Mouse (Mus musculus) left cerebral cortex, postnatal 36 days (tissue): ENCODE measurements around the gene Bax. TPM values are rescaled to one million over a fixed set of nuclear protein-coding genes. Genes with fewer than 3 reads are reported as not detected.
"Not testable (repeated sequence)": the region's sequence is repeated elsewhere in the genome, so short reads cannot be mapped to it uniquely, and the experiment has no call there.

Experiments used
- DNase-seq, 2 experiments: peaks; one replicate each; pipeline ENCODE4 v3.0.0; 2021 to 2022; ENCODE audit warnings: low spot score in 2 of 2, mixed read lengths in 1 of 2
- intact Hi-C: fragments of 180-260 bp; cut with DNase I; formaldehyde crosslinking; loops from one replicate; pipeline ENCODE4 v1.15.1; 2025
- total RNA-seq, 2 experiments: library from RNA; stranded (reverse); gene quantifications; 2 replicates each; pipeline ENCODE4 v1.2.3; 2021

The Bax gene
- total RNA-seq, 2 experiments from 2014 or later, result 63.6 to 64.0 TPM

DNA sequence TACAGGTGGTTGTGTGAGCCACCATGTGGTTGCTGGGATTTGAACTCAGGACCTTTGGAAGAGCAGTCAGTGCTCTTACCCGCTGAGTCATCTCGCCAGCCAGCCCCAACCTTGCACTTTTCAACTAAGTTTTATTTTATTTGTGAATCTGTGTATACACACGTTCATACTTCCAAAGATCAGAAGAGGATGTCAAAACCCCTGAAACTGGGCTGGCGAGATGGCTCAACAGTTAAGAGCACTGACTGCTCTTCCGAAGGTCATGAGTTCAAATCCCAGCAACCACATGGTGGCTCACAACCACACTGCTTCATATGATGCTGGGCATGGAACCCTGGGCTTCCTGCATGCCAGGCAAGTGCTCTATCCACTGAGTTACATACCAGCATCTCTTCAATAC lies 18.3 kb upstream of the Bax start:
- DNase-seq, intact Hi-C loops: not testable (repeated sequence)

DNA sequence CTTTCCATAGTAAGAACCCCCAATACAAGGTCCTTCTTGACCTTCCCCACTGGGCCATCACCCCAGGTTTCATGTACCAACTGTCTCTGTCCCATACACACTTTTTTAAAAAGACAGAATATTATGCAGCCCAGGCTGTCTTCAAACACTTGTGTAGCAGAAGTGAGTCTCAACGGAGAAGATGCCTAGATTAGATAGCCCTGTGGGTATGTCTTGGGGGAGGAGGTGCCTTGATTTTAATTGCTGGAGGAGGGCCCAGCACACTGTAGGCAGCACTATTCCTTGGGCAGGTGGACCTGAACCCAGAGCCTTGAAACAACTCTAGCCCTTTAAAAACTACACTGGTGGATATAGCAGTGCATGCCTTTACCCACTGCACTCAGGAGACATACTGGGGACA lies 15.5 kb upstream of the Bax start:
- DNase-seq, result no peak
- intact Hi-C loops, result no loop called here

DNA sequence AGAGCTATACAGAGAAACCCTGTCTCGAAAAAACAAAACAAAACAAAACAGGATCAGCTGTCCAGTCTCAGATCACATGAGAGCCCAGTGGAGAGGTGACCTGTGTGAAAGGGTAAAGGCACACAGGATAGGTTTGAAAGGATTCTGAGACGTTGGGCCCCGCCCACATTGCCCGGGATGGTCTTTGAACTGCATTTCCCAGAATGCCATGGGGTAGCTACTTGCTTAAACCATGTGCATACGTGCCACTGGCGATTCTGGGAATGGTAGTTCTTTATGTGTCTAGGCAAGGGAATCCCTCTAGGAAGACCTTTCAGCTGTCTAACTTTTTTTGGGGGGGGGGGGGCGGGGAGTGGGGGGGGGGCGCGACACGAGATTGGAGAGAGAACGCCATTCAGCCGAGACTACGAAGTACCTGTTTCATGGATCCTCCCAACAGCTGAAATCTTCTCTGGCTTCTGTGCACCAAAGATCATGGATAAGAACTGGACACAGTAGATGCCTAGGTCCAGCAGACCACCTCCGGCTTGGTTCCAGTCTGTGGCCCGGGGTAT lies 14.8 kb upstream of the Bax start, which contains the start of gene Tulp2:
Gene Tulp2 (plus strand): TSS at position 504 of the 554 bp plus-strand sequence.
- peak; percentile 45 to 48 for DNase-seq
- intact Hi-C loops, result no loop called here

DNA sequence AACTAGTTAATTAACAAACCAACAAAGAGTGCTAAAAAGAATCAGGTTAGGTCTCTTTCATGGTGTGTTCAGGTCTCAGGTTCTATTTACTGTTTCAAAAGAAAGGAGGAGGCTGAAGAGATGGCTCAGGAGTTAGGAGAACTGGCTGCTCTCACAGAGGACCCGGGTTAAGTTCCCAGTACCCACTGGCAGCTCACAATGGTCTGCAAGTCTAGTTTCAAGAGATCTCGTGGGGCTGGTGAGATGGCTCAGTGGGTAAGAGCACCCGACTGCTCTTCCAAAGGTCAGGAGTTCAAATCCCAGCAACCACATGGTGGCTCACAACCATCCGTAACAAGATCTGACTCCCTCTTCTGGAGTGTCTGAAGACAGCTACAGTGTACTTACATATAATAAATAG lies 13.6 kb upstream of the Bax start:
- DNase-seq, intact Hi-C loops: not testable (repeated sequence)

- intact Hi-C loops, result loop anchor here (5.0 to 10.0 kb wide), 2 partner anchors 49 to 206 kb away; partner anchors contain the start of genes Ntn5, Plekha4 and Ppp1r15a
- DNase-seq, result no peak
Observed at GRCm38 (mm10) chr7:45478774-45479173, 12.1 kb upstream of the Bax start.

GRCm38 (mm10) chr7:45477003-45477402 lies 10.3 kb upstream of the Bax start:
- intact Hi-C loops, result loop anchor here (2.0 to 10.0 kb wide), 3 partner anchors 50 to 208 kb away; partner anchors contain the start of genes Ntn5, Plekha4 and Ppp1r15a
- peak; percentile 40 to 52 for DNase-seq

- DNase-seq, result no peak
- intact Hi-C loops, result loop anchor here (2.0 to 10.0 kb wide), 3 partner anchors 51 to 208 kb away; partner anchors contain the start of genes Ntn5, Plekha4 and Ppp1r15a
Observed at GRCm38 (mm10) chr7:45476453-45476852, 9.8 kb upstream of the Bax start.

DNA sequence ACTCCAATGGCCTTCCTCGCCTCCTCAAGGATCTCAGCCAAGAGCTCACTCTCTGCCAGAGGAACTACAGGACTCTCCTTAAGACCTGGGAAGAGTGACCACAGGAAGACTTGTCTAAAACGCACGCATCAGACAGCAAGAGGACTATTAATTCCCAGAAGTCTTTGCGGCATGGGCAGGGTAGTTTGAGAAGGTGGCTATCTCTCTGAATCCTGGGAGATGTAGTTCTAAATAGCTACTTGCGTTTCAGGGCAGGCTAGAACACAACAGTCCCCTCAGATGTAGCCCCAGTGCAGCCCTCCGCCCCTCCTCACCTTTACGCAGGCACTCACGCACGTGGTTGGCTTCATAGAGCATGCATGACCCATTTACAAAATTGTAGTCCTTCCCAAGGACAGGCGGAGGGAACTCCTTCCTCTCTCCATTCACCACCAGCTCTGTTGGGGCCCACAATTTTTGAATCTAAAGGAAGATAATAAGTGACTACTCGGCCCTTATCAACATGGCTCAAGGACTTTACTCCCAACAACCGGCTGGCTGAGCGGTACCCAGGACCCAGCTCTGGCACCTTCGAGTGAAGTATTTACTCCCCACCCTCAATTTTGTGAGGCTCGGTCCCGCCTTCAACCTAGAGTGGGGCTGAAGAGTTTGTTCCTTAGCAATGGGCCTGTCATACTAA lies 8.7 kb upstream of the Bax start:
- DNase-seq, result no peak
- intact Hi-C loops, result loop anchor here (5.0 to 10.0 kb wide), 2 partner anchors 52 to 209 kb away; partner anchors contain the start of genes Ntn5, Plekha4 and Ppp1r15a

- DNase-seq, result peak; percentile 37 to 64
- intact Hi-C loops, result loop anchor here (10.0 kb wide), 1 partner anchor 214 kb away; the partner anchor contains the start of gene Ntn5
Observed at GRCm38 (mm10) chr7:45470869-45471268, 4.2 kb upstream of the Bax start.

GRCm38 (mm10) chr7:45467090-45467670 lies 482 bp upstream of the Bax start:
- no peak for DNase-seq
- intact Hi-C loops, result loop anchor here (5.0 kb wide), 1 partner anchor 235 kb away; no protein-coding TSS in a partner anchor

GRCm38 (mm10) chr7:45465549-45465948 lies 1.1 kb downstream of the Bax start:
- DNase-seq, result no peak
- intact Hi-C loops, result loop anchor here (5.0 kb wide), 1 partner anchor 237 kb away; no protein-coding TSS in a partner anchor

DNA sequence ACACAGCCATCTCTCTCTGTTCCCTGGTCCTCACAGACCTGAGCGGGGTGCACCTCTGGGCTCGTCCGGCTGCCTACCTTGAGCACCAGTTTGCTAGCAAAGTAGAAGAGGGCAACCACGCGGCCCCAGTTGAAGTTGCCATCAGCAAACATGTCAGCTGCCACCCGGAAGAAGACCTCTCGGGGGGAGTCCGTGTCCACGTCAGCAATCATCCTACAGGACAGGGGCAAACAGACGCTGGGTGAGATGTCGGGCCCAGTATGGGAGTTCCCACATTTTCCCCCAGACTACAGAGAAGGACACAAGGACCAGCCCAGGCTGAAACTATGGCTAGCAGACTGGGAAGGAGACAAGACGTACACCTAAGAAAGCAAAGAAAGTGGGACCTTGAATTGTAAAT lies 1.6 kb downstream of the Bax start:
- intact Hi-C loops, result loop anchor here (5.0 kb wide), 1 partner anchor 237 kb away; no protein-coding TSS in a partner anchor

DNA sequence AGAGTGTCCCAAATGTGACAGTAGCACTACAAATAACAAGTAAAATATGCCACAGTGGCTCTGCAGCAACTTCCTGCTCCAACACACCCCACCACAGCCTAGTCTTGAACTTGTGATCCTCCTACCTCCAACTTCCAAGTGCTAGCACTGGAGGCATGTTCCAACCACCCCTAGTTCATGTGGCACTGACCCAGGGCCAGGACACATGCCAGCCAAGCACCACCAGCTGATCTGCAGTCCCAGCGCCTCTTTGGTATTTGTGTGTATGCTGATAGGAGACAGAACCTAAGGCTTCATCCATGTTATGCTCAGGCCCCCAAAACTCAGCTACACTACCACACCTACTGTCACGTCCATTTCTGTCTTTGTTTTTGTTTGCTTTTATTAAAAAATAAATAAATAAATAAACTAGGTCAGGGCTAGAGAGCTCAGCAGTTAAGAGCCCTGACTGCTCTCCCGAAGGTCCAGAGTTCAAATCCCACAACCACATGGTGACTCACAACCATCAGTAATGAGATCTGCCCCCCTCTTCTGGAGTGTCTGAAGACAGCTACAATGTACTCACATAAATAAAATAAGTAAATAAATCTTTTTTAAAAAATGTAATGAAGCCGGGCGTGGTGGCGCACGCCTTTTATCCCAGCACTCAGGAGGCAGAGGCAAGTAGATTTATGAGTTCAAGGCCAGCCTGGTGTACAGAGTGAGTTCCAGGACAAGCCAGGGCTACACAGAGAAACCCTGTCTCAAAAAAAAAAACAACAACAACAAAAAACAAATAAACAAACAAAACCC lies 2.5 kb downstream of the Bax start:
- intact Hi-C loops, result no loop called here
- DNase-seq, result no peak

More for the DNA sequence above, 1.6 kb downstream of the Bax start:
- DNase-seq, result no peak

DNA sequence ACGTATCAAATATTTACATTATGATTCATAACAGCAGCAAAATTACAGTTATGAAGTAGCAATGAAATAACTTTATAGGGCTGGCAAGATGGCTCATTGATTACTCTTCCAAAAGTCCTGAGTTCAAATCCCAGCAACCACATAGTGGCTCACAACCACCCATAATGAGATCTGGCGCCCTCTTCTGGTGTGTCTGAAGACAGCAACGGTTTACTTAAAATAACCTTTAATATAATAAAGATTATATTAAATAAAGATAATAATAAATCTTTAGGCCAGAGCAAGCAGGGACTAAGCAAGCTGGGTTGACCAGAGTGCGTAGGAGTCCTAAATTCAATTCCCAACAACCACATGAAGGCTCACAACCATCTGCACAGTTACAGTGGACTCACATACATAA lies 3.8 kb downstream of the Bax start:
- DNase-seq, intact Hi-C loops: not testable (repeated sequence)

DNA sequence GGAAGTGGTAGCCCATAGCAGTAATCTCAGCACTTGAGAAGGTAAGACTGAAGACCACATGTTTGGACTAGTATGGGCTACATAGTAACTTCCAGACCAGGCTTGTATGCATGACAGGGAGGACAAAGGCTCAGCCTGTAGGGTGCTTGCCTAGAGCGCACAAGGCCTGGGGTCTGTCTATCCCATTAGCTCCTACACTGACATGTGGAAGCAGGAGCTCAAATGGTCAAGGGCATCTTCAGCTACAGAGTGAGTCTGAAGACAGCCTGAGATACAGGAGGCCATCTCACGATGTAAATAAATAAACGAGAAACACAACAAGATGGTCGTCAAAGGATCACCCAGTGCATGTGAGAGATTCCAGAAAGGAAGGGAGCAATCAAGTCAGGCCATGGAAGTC lies 4.4 kb downstream of the Bax start:
- no peak for DNase-seq
- intact Hi-C loops, result no loop called here

DNA sequence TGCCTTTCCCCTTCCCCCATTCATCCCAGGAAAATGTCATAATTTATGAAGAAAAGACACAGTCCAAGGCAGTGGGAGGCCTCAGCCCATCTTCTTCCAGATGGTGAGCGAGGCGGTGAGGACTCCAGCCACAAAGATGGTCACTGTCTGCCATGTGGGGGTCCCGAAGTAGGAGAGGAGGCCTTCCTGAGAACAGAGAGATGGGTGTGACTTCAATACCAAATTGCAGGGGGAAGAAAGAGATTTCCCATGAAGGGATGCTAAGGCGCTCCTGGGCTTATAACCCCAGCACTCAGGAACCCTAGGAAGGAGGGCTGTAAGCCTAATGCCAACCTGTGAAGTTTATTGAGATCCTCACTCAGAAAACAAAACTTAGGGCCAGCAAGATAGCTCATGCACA lies 4.9 kb downstream of the Bax start:
- intact Hi-C loops, result no loop called here
- no peak for DNase-seq

DNA sequence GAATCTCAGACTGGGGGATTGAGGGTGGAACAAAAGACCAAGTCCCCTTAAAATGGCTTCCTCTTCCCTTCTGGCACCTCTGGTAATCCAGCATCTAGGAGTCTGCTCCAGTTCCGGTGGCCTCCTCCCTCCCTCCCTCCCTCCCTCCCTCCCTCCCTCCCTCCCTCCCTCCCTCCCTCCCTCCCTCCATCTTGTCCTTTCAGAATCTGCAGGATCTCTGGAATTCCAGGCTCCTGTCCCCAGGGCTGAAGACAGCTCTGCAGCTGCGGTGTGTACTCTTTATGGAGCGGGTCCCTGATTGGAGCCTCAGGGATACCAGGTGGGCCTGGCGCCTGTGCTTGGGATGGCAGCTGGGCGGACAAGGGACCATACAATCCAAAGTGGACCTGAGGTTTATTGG lies 5.4 kb downstream of the Bax start:
- DNase-seq, result no peak
- intact Hi-C loops, result no loop called here

DNA sequence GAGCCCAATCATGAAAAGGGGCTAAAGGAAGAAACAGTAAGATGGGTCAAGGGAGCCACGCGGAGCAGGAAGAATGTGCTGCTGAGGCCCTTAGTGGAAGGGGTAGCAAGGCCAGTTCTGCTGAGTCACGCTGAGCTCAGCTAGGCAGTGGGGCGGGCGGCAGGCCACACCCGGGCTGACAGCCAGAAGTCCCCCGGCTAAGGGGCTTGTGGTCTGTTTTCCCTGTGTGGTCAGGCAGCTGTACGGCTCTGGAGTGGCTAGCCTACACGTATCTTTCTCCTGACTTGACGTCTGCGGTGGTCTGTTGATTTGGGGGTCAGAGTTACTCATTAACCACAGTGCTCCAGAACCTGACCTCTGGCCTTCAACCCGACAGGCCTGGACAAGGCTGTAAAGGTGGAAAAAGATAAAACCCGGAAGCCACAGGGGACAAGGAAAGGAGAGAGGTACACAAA lies 5.8 kb downstream of the Bax start:
- intact Hi-C loops, result no loop called here
- DNase-seq, result peak; percentile 33 to 35

DNA sequence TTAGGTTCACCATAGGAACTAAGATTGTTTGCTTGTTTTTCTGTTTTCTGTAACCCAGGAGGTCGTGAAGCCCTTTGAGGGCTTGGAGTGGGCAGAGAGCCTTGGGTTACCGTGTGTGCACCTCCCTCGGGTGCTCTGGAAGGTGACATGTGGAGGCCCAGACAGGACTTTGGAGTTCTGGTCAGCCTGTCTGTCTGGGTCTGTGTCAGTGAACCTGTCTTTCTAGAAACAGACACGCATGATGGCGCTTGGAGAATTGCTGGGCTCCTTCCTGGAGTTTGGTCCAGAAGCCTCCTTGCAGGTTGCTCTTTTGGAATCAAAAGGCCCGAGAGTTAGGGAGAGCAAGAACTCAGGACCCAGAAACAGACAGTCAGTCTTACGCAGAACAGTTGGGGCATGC lies 6.3 kb downstream of the Bax start:
- intact Hi-C loops, result no loop called here
- no peak for DNase-seq
